Mouse (Mus musculus) CH12.LX (cell line): ENCODE measurements around the gene Gucy2d.

Experiments
- CTCF ChIP-seq, 2 experiments: IDR thresholded peaks in 1 of 2; conservative IDR thresholded peaks in 1 of 2; 2 replicates each; pipeline ENCODE4 v1.5.1; 2011 to 2012; ENCODE audit warnings: low read depth in 2 of 2, low read length in 2 of 2, improper control_type of control experiment in 1 of 2, inconsistent platforms in 1 of 2, mild to moderate bottlenecking in 1 of 2, moderate library complexity in 1 of 2
- MAX ChIP-seq: IDR thresholded peaks from 2 replicates; pipeline ENCODE4 v1.6.1; 2011; ENCODE audit warnings: low read length, improper control_type of control experiment
- RCOR1 ChIP-seq: conservative IDR thresholded peaks from 2 replicates; pipeline ENCODE4 v1.6.1; 2012; ENCODE audit warnings: low read depth, mild to moderate bottlenecking, inconsistent platforms, low read length, improper control_type of control experiment
- TBP ChIP-seq: conservative IDR thresholded peaks from 2 replicates; pipeline ENCODE4 v1.6.1; 2011; ENCODE audit warnings: low read depth, low read length, improper control_type of control experiment
- TCF12 ChIP-seq: IDR thresholded peaks from 2 replicates; pipeline ENCODE4 v1.6.1; 2014; ENCODE audit warnings: low read depth, mild to moderate bottlenecking, inconsistent platforms, low read length, improper control_type of control experiment

DNA sequence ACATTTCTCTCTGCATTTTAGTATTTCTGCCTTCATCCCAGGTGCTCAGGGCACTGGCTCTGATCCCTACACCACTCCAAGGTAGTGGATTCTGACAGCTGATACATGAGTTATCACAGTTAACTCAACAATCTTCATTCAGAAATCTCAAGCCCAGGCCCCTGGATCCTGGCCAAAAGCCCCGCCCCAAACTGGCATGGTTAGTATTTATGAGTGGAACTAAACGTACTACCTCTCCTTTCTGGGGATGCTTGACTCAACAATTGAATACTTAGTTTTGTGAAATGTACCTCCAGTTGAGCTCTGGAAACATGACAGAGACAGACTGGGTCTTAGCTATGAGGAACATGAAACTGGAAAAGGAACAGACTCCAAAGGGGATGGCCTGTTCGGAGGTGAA, 6.7 kb downstream of the Gucy2d start:
- TF ChIP-seq RCOR1 (no peak), MAX (no peak), TBP (no peak), TCF12 (no peak), CTCF (conservative IDR thresholded peaks at IDR 0.05 in 1 of 2, IDR thresholded peaks at IDR 0.05 in 1 of 2; ENCODE audit: low read depth in 2 of 2, low read length in 2 of 2) (no peak)
